Mouse (Mus musculus) midbrain, embryonic 16.5 days (tissue): ENCODE data around the gene Map3k15. TPM values are rescaled to one million over a fixed set of nuclear protein-coding genes. Genes with fewer than 3 reads are reported as not detected.

ENCODE experiments used
- polyA plus RNA-seq: library from polyadenylated mRNA; unstranded; fragments of >200 nt; fragmentation: Nextera tagmentation; extraction: Ambion mirVana; gene quantifications from 2 replicates; pipeline ENCODE4 v1.2.1, GENCODE M21; 2015

Gene Map3k15
- polyA plus RNA-seq, 1 experiment from 2014 or later, result 0.21 TPM

Other genes with a start within 250 kb of the Map3k15 start
- 141 and 164 TPM in 2 replicates for gene Pdha1, start 150.0 kb downstream of the Map3k15 start, polyA plus RNA-seq